Mouse (Mus musculus): Measurements from ENCODE around the gene Ptges3l. TPM values are rescaled to one million over a fixed set of nuclear protein-coding genes. Genes with fewer than 3 reads are reported as not detected.

Ptges3l gene
- polyA plus RNA-seq, 1 experiment: 58.8 TPM

- TF ChIP-seq E2F4 (IDR thresholded peaks at IDR 0.05; ENCODE audit: insufficient read depth): no peak
- TF ChIP-seq USF1 (IDR thresholded peaks at IDR 0.05; ENCODE audit: low read depth): no peak
- no peak for TF ChIP-seq MAX (IDR thresholded peaks at IDR 0.05; ENCODE audit: low read depth)
- TF ChIP-seq REST (IDR thresholded peaks at IDR 0.05; ENCODE audit: insufficient read depth, insufficient read length): no peak
- no peak for TF ChIP-seq POLR2A (IDR thresholded peaks at IDR 0.05; ENCODE audit: insufficient read length, low read depth)
- no peak for TF ChIP-seq TCF12 (IDR thresholded peaks at IDR 0.05; ENCODE audit: insufficient read depth, poor library complexity, severe bottlenecking)
- TF ChIP-seq TCF3 (IDR thresholded peaks at IDR 0.05; ENCODE audit: insufficient read length, low read depth): no peak
- TF ChIP-seq MYOD1 (IDR thresholded peaks at IDR 0.05; ENCODE audit: control insufficient read depth in 1 of 3, insufficient read length in 2 of 3, low read depth in 2 of 3): no peak
- no peak for TF ChIP-seq SRF (IDR thresholded peaks at IDR 0.05; ENCODE audit: control insufficient read depth, insufficient read length, low read depth)
- no peak for TF ChIP-seq POLR2AphosphoS2 (IDR thresholded peaks at IDR 0.05; ENCODE audit: insufficient read length, low read depth)
- Histone ChIP-seq H3K79me2 (ENCODE audit: control insufficient read depth, insufficient read depth) (no peaks in the 10 kb centered on the region), H3ac (ENCODE audit: control insufficient read depth, insufficient read length) (no peak overlapping the region), H3K27me3 (ENCODE audit: control insufficient read depth, insufficient read depth, insufficient read length) (peaks cover 51% of the 10 kb centered on the region), H3K4me2 (ENCODE audit: low read depth) (no peak overlapping the region), H3K4me3 (no peak overlapping the region), H3K36me3 (ENCODE audit: control insufficient read depth, insufficient read depth) (no peaks in the 10 kb centered on the region)
Measured at GRCm38 (mm10) chr11:101374421-101374938, 50.7 kb downstream of the Ptges3l start.

DNA sequence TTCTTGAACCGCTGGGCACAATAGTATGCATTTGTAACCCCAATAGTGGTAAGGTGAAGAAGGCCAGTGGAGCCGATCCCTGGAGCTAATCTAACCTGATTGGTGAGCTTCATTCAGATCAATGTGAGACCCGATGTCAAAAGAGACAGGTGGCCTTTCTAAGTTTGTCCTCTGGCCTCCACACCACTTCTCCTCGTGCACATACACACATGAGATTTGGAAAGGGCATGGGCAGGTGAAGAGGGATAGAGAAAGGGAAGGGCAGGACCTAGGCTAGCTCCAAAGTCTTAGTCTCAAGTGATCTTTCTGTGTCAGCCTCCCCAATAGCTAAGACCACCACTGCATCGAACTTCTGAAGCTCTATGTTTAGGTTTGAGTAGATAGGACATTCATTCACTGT is 55.0 kb downstream of the Ptges3l start:
- no peaks in the 10 kb centered on the region for H3K36me3 ChIP-seq (ENCODE audit: control insufficient read depth, insufficient read depth)

More for the DNA sequence above, 55.0 kb downstream of the Ptges3l start:
- H3K4me3 ChIP-seq: no peak overlapping the region
- no peak overlapping the region for H3K4me2 ChIP-seq (ENCODE audit: low read depth)
- TF ChIP-seq USF1 (IDR thresholded peaks at IDR 0.05; ENCODE audit: low read depth) (no peak), E2F4 (IDR thresholded peaks at IDR 0.05; ENCODE audit: insufficient read depth) (no peak), MYOG (IDR thresholded peaks at IDR 0.05; ENCODE audit: control insufficient read depth in 1 of 3, insufficient read depth in 1 of 3, insufficient read length in 2 of 3, low read depth in 2 of 3) (no peak), POLR2A (IDR thresholded peaks at IDR 0.05; ENCODE audit: insufficient read length, low read depth) (no peak), REST (IDR thresholded peaks at IDR 0.05; ENCODE audit: insufficient read depth, insufficient read length) (no peak), CEBPB (IDR thresholded peaks at IDR 0.05; ENCODE audit: insufficient read depth, poor library complexity, severe bottlenecking) (no peak), TCF12 (IDR thresholded peaks at IDR 0.05; ENCODE audit: insufficient read depth, poor library complexity, severe bottlenecking) (no peak), TCF3 (IDR thresholded peaks at IDR 0.05; ENCODE audit: insufficient read length, low read depth) (no peak), SRF (IDR thresholded peaks at IDR 0.05; ENCODE audit: control insufficient read depth, insufficient read length, low read depth) (no peak), MAX (IDR thresholded peaks at IDR 0.05; ENCODE audit: low read depth) (no peak), MYOD1 (IDR thresholded peaks at IDR 0.05; ENCODE audit: control insufficient read depth in 1 of 3, insufficient read length in 2 of 3, low read depth in 2 of 3) (no peak), POLR2AphosphoS2 (IDR thresholded peaks at IDR 0.05; ENCODE audit: insufficient read length, low read depth) (no peak)
- H3ac ChIP-seq (ENCODE audit: control insufficient read depth, insufficient read length): no peak overlapping the region
- peaks cover 47% of the 10 kb centered on the region for H3K27me3 ChIP-seq (ENCODE audit: control insufficient read depth, insufficient read depth, insufficient read length)
- H3K79me2 ChIP-seq (ENCODE audit: control insufficient read depth, insufficient read depth): no peaks in the 10 kb centered on the region

Other genes starting within 250 kb of the Ptges3l start
- gene Ccr10, start 249.9 kb downstream of the Ptges3l start, polyA plus RNA-seq (2012; fragmentation: generic; extraction: Trizol): 0.56 TPM
- gene Ezh1, start 198.9 kb downstream of the Ptges3l start, polyA plus RNA-seq (2012; fragmentation: generic; extraction: Trizol): 13.7 TPM
- 2.5 TPM for gene Ramp2, start 179.3 kb downstream of the Ptges3l start, polyA plus RNA-seq (2012; fragmentation: generic; extraction: Trizol)
- gene Vps25, start 171.6 kb downstream of the Ptges3l start, polyA plus RNA-seq (2012; fragmentation: generic; extraction: Trizol): 141 TPM
- 0.19 TPM for gene Wnk4, start 164.8 kb downstream of the Ptges3l start, polyA plus RNA-seq (2012; fragmentation: generic; extraction: Trizol)
- 0.07 TPM for gene Cntd1, start 146.3 kb downstream of the Ptges3l start, polyA plus RNA-seq (2012; fragmentation: generic; extraction: Trizol)
- gene Coa3, start 146.2 kb downstream of the Ptges3l start, polyA plus RNA-seq (2012; fragmentation: generic; extraction: Trizol): 155 TPM
- gene Becn1, start 123.0 kb downstream of the Ptges3l start, polyA plus RNA-seq (2012; fragmentation: generic; extraction: Trizol): 134 TPM
- 89.0 TPM for gene Psme3, start 109.1 kb downstream of the Ptges3l start, polyA plus RNA-seq (2012; fragmentation: generic; extraction: Trizol)
- 1.2 TPM for gene Aoc2, start 100.3 kb downstream of the Ptges3l start, polyA plus RNA-seq (2012; fragmentation: generic; extraction: Trizol)
- gene Aoc3, start 94.7 kb downstream of the Ptges3l start, polyA plus RNA-seq (2012; fragmentation: generic; extraction: Trizol): 0.02 TPM
- not detected for gene G6pc, start 57.8 kb downstream of the Ptges3l start, polyA plus RNA-seq (2012; fragmentation: generic; extraction: Trizol)
- gene Aarsd1, start 7.7 kb downstream of the Ptges3l start, polyA plus RNA-seq (2012; fragmentation: generic; extraction: Trizol): 31.2 TPM
- 3.8 TPM for gene Gm27029, start 537 bp downstream of the Ptges3l start, polyA plus RNA-seq (2012; fragmentation: generic; extraction: Trizol)
- 13.6 TPM for gene Rundc1, start 248 bp downstream of the Ptges3l start, polyA plus RNA-seq (2012; fragmentation: generic; extraction: Trizol)
- 2,022 TPM for gene Rpl27, start 17.0 kb upstream of the Ptges3l start, polyA plus RNA-seq (2012; fragmentation: generic; extraction: Trizol)
- 24.8 TPM for gene Ifi35, start 23.1 kb upstream of the Ptges3l start, polyA plus RNA-seq (2012; fragmentation: generic; extraction: Trizol)
- 20.9 TPM for gene Rnd2, start 39.7 kb upstream of the Ptges3l start, polyA plus RNA-seq (2012; fragmentation: generic; extraction: Trizol)
- gene Vat1, start 40.9 kb upstream of the Ptges3l start, polyA plus RNA-seq (2012; fragmentation: generic; extraction: Trizol): 283 TPM
- gene Brca1, start 126.6 kb upstream of the Ptges3l start, polyA plus RNA-seq (2012; fragmentation: generic; extraction: Trizol): 1.0 TPM
- 33.0 TPM for gene Nbr1, start 126.8 kb upstream of the Ptges3l start, polyA plus RNA-seq (2012; fragmentation: generic; extraction: Trizol)
- 1.8 TPM for gene Tmem106a, start 156.9 kb upstream of the Ptges3l start, polyA plus RNA-seq (2012; fragmentation: generic; extraction: Trizol)
- gene Gm11634, start 173.9 kb upstream of the Ptges3l start, polyA plus RNA-seq (2012; fragmentation: generic; extraction: Trizol): not detected
- gene Rdm1, start 201.9 kb upstream of the Ptges3l start, polyA plus RNA-seq (2012; fragmentation: generic; extraction: Trizol): 8.5 TPM
- 7.7 TPM for gene Arl4d, start 240.2 kb upstream of the Ptges3l start, polyA plus RNA-seq (2012; fragmentation: generic; extraction: Trizol)

Data from myocyte (in vitro differentiated cells).